Mouse (Mus musculus) neural tube, embryonic 13.5 days (tissue): ENCODE measurements around the gene Klk1b1. TPM values are rescaled to one million over a fixed set of nuclear protein-coding genes. Genes with fewer than 3 reads are reported as not detected.
"Not testable (repeated sequence)": the region's sequence is repeated elsewhere in the genome, so short reads cannot be mapped to it uniquely, and the experiment has no call there.

Experiments
- ATAC-seq: fragments of 200-750 bp; cut with Nextera tagmentation; 2 replicates; pipeline ENCODE4 v1.8.0; 2017; ENCODE audit warnings: low read depth, mild to moderate bottlenecking, moderate TSS enrichment, moderate library complexity
- H3K27ac ChIP-seq: fragments of 300-500 bp; sonication (generic); replicated peaks from 2 replicates; pipeline ENCODE4 v1.5.1; 2015; ENCODE audit warnings: moderate library complexity, mild to moderate bottlenecking, inconsistent platforms
- H3K27me3 ChIP-seq: fragments of 300-500 bp; sonication (generic); 2 replicates; pipeline ENCODE4 v1.6.1; 2015; ENCODE audit warnings: mild to moderate bottlenecking, inconsistent platforms
- H3K36me3 ChIP-seq: fragments of 300-500 bp; sonication (generic); 2 replicates; pipeline ENCODE4 v1.6.1; 2015; ENCODE audit warnings: mild to moderate bottlenecking, inconsistent platforms
- H3K4me1 ChIP-seq: fragments of 300-500 bp; sonication (generic); replicated peaks from 2 replicates; pipeline ENCODE4 v1.6.1; 2015; ENCODE audit warnings: inconsistent platforms
- H3K4me2 ChIP-seq: fragments of 300-500 bp; sonication (generic); 2 replicates; pipeline ENCODE4 v1.6.1; 2015; ENCODE audit warnings: inconsistent platforms, mild to moderate bottlenecking, moderate library complexity
- H3K4me3 ChIP-seq: fragments of 300-500 bp; sonication (generic); 2 replicates; pipeline ENCODE4 v1.5.1; 2015; ENCODE audit warnings: mild to moderate bottlenecking, inconsistent platforms
- H3K9ac ChIP-seq: fragments of 300-500 bp; sonication (generic); 2 replicates; pipeline ENCODE4 v1.6.1; 2015; ENCODE audit warnings: moderate library complexity, mild to moderate bottlenecking, inconsistent platforms
- H3K9me3 ChIP-seq: fragments of 300-500 bp; sonication (generic); 2 replicates; pipeline ENCODE4 v1.6.1; 2016; ENCODE audit warnings: inconsistent platforms
- WGBS: fragments of 180-500 bp; shearing (Covaris S2); methylation state at CpG from one replicate; pipeline ENCODE4 v1.1.7; 2015; 5-methylcytosine and 5-hydroxymethylcytosine counted together
- polyA plus RNA-seq: library from polyadenylated mRNA; unstranded; fragments of >200 nt; fragmentation: Nextera tagmentation; extraction: Ambion mirVana; gene quantifications from 2 replicates; pipeline ENCODE4 v1.2.1, GENCODE M21; 2015

Klk1b1 gene
- polyA plus RNA-seq, 1 experiment from 2014 or later: not detected

DNA sequence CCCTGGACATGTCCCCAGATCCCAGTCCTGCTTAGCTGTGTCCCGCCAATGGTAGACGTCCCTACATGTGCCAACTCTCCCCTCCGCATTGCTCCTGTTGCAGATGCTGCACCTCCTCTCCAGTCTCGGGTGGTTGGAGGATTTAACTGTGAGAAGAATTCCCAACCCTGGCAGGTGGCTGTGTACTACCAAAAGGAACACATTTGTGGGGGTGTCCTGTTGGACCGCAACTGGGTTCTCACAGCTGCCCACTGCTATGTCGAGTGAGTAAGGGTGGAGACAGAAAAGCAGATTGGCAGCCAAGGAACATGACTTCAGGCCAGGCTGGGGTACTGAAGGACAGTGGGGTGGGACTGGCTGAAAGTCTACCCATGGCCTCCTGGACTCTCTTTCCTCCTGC, 48.1 kb downstream of the Klk1b1 start:
- H3K4me1 ChIP-seq, H3K4me3 ChIP-seq, H3K27ac ChIP-seq, H3K27me3 ChIP-seq, ATAC-seq, H3K9ac ChIP-seq, H3K9me3 ChIP-seq, H3K36me3 ChIP-seq, H3K4me2 ChIP-seq: not testable (repeated sequence)
- 81% methylated on average over 6 of the region's 6 CpGs for WGBS

DNA sequence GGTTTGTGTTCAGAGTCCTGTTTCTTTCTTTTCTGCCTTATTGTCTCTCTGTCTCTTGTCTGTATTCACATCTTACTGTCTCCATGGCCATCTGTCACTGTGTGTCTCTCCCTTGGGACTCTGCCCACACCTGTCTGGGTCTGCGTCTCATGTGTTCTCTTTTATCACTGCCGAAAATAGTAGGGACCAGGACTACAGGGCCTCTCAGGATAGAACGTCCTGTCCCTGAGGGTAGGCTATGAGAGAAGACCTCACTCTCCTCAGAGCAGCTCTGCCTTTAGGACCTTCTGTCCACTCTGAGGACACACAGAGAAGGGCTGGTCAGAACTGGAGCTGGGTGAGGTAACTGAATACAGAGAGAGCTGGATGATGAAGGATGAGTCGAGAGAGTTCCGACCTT, 48.5 kb downstream of the Klk1b1 start:
- no peak for ATAC-seq
- H3K27ac ChIP-seq: no peak overlapping the region
- 89% methylated on average over 5 of the region's 5 CpGs for WGBS

More for the DNA sequence above, 48.5 kb downstream of the Klk1b1 start:
- H3K4me2 ChIP-seq: no peak overlapping the region
- no peaks in the 10 kb centered on the region for H3K27me3 ChIP-seq
- H3K4me3 ChIP-seq: no peak overlapping the region
- H3K36me3 ChIP-seq: no peaks in the 10 kb centered on the region
- H3K4me1 ChIP-seq: no peaks in the 10 kb centered on the region
- no peak overlapping the region for H3K9ac ChIP-seq
- no peaks in the 10 kb centered on the region for H3K9me3 ChIP-seq

Other genes with a start within 250 kb of the Klk1b1 start
- gene Klk12, start 197.9 kb upstream of the Klk1b1 start, polyA plus RNA-seq: not detected in 2 replicates
- gene Klk11, start 192.1 kb upstream of the Klk1b1 start, polyA plus RNA-seq: not detected in 2 replicates
- not detected in 2 replicates for gene Klk10, start 185.7 kb upstream of the Klk1b1 start, polyA plus RNA-seq
- gene Klk9, start 174.9 kb upstream of the Klk1b1 start, polyA plus RNA-seq: not detected in 2 replicates
- gene Klk8, start 169.2 kb upstream of the Klk1b1 start, polyA plus RNA-seq: 8.0 and 8.3 TPM in 2 replicates
- gene Klk7, start 155.5 kb upstream of the Klk1b1 start, polyA plus RNA-seq: not detected in 2 replicates
- gene Klk6, start 142.3 kb upstream of the Klk1b1 start, polyA plus RNA-seq: not detected in 2 replicates
- gene Klk5, start 124.8 kb upstream of the Klk1b1 start, polyA plus RNA-seq: not detected in 2 replicates
- 0.31 TPM in 1 of 2 replicates, not detected in the other for gene Klk4, start 85.6 kb upstream of the Klk1b1 start, polyA plus RNA-seq
- not detected in 2 replicates for gene Klk15, start 33.0 kb upstream of the Klk1b1 start, polyA plus RNA-seq
- not detected in 2 replicates for gene Klk1b8, start 16.1 kb upstream of the Klk1b1 start, polyA plus RNA-seq
- not detected in 2 replicates for gene Klk1b9, start 9.3 kb downstream of the Klk1b1 start, polyA plus RNA-seq
- gene Klk1b11, start 29.1 kb downstream of the Klk1b1 start, polyA plus RNA-seq: not detected in 2 replicates
- gene Klk1b26, start 45.4 kb downstream of the Klk1b1 start, polyA plus RNA-seq: not detected in 2 replicates
- gene Klk1b27, start 85.5 kb downstream of the Klk1b1 start, polyA plus RNA-seq: not detected in 2 replicates
- not detected in 2 replicates for gene Klk1b21, start 135.6 kb downstream of the Klk1b1 start, polyA plus RNA-seq
- gene Klk1b22, start 145.9 kb downstream of the Klk1b1 start, polyA plus RNA-seq: not detected in 2 replicates
- gene Klk1b16, start 170.0 kb downstream of the Klk1b1 start, polyA plus RNA-seq: not detected in 2 replicates
- gene Klk1b24, start 221.5 kb downstream of the Klk1b1 start, polyA plus RNA-seq: not detected in 2 replicates
- gene Klk1b3, start 231.4 kb downstream of the Klk1b1 start, polyA plus RNA-seq: not detected in 2 replicates
- gene Klk1b4, start 240.7 kb downstream of the Klk1b1 start, polyA plus RNA-seq: not detected in 2 replicates
- gene Klk1b5, start 249.2 kb downstream of the Klk1b1 start, polyA plus RNA-seq: not detected in 2 replicates